Mouse (Mus musculus): ENCODE measurements around the gene Wdcp.
A peak's percentile ranks its signal among the peaks of the same experiment; 100 is the strongest.
"Not testable (repeated sequence)": the region's sequence is repeated elsewhere in the genome, so short reads cannot be mapped to it uniquely, and the experiment has no call there.

Wdcp gene

DNA sequence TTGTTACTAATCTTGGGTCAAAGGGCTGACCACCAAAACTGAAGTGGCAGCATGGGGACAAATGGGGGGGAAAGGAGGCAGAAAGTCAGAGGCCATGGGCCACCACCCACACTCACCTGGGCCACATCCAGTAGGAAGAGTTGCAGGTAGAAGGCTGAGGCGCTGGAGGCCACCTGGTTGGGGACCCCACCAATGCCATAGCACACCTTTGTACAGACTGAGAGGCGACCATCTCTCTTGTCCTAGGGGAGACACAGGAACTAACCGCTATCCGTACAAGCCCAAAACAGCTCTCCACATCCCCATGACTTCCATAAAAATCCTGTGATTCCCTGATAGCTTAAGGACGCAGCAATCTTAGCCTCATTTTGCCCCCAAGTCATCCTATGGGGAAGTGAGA, 28.2 kb downstream of the Wdcp start:
- DNase-seq (ENCODE audit: low spot score), result no peak

DNA sequence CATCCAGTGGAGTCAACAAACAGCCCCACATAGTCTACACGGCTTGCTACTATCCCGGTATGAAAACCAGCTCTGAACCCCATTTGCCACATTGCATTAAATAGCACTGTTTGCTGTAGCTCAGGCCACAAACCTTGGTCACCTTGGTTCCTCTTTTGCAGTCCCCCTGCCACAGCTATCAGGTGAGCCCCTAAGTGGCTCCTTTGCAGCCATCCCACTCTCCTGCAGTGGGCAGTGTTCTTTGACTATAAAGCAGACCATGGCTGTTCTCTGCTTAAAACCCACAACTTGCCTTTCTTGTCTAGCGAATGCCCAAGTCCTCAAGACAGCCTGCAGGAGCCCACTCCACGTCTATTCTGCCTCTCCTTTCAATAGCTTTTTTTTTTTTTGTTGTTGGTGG, 29.2 kb downstream of the Wdcp start:
- no peak for DNase-seq (ENCODE audit: low spot score)

DNA sequence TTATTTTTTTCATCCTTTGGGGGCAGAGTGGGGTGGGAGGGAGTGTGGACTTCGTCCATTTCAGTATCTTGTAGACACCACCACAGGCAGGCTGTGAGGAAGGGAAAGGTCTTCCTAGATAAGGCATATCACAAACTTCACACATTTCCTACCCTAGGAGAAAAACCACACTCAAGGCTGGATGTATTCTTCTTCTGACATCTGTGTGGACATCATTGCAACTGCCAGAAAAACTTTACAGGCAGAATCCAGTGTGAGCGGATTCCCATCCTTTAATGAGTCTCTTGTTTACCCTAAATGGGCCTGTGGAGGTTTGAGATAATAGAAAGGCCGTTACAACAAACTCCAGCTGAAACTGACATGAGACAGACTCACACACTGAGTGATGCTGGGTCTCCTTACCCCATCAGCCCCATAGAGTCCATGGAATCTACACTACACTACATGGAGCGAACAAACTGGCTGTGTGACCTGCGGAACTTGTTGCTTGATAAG, 29.9 kb downstream of the Wdcp start:
- DNase-seq (ENCODE audit: low spot score), result no peak

DNA sequence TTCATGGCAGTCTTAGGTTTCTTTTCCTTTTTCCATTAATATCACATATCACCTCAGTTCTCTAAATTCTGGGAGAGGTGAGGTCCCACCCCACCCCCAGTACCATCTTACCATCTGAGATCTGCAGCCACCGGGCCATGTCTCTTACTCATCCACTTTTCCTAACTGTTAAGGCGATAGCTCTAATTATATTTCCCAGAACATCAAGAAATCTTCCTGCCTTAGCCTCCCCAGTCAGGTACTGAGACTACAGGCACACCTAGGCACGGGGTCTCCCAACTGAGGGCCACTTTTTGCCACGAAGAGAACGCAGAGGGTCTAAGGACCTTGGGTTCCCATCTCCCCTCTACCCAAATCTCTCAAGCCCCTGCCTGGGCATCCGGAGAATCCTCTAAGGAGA, 30.4 kb downstream of the Wdcp start:
- no peak for DNase-seq (ENCODE audit: low spot score)

GRCm38 (mm10) chr12:4874161-4874927, 31.2 kb downstream of the Wdcp start, which contains the start of gene Mfsd2b:
Mfsd2b (minus strand) TSS chr12:4874359.
- peak; percentile 71 for DNase-seq (ENCODE audit: low spot score)

- no peak for DNase-seq (ENCODE audit: low spot score)
Observed at GRCm38 (mm10) chr12:4875623-4876022, 32.5 kb downstream of the Wdcp start.

DNA sequence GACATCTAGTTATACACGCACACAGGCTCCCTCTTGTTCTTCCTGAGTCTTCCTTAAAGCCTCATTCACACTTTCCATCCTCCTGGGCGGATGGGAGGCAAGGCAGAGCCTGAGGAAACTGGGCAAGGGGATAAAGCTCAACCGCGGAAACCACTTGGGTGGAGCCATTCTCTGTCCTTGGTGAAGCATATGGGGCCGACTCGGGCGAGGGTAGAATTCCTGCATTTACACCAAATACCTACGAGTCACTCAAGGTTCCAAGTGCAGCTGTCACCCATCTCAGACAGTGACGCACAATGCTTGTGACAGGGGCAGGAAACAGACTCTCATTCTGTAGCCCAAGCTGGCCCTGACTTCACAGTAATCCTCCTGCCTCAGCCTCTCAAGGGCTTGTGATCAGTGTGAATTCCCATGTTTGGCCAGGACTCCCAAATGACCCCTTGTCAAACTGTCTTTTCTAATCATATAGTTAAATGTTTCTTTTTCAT, 35.2 kb downstream of the Wdcp start:
- no peak for DNase-seq (ENCODE audit: low spot score)

DNA sequence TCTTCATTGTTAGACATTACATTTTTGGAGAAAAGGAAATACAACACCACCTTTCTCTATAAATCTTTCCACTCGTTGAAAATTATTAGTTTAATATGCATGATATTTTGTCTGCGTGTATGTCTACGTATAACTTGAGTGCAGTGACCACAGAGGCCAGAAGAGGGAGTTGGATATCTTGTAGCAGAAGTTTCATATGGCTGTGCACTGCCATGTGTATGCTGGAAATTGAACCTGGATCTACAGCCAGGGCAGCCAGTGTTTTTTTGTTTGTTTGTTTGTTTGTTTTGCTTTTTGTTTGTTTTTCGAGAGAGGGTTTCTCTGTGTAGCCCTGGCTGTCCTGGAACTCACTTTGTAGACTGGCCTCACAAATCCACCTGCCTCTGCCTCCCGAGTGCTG, 35.9 kb downstream of the Wdcp start:
- DNase-seq (ENCODE audit: low spot score), result no peak

- no peak for DNase-seq (ENCODE audit: low spot score)
Observed at GRCm38 (mm10) chr12:4882086-4882485, 39.0 kb downstream of the Wdcp start.

DNA sequence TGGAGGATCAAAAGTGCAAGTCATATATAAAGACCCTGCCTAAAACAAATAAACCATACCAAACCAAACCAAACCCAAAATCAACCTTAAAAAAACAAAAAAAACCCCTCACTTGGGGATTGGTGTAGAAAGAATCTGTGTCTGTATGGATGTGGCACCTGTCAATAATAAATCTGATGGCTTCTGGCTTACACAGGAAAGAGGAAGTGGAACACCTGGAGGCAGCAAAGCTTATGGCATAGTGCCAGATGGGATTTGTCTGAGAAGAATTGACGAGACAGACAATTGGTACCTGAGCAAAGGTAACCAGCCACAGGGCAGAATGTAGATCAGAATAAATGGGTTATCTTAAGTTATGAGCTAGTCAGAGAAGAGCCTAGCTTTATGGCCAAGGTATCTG, 42.0 kb downstream of the Wdcp start:
- no peak for DNase-seq (ENCODE audit: low spot score)

GRCm38 (mm10) chr12:4886581-4886980, 43.5 kb downstream of the Wdcp start:
- DNase-seq (ENCODE audit: low spot score), result not testable (repeated sequence)

DNA sequence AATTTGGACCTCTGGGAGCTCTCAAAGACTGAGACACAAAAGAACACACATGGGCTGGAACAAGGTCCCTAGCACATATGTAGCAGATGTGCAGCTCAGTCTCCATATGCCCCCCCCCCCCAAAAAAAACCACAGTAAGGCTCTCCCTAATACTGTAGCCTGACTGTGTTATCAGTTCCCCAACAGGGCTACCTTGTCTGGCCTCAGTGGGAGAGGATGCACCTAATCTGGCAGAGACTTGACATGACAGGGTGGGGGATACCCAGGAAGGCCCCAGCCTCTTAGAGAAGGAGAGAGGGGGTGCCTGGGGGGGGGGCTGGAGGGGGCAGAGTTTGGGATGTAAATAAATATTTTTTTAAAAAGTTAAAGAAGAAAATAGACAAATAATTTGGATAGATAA, 45.6 kb downstream of the Wdcp start:
- no peak for DNase-seq (ENCODE audit: low spot score)

- DNase-seq (ENCODE audit: low spot score), result no peak
Observed at GRCm38 (mm10) chr12:4889251-4889650, 46.1 kb downstream of the Wdcp start.

GRCm38 (mm10) chr12:4889891-4890290, 46.8 kb downstream of the Wdcp start:
- no peak for DNase-seq (ENCODE audit: low spot score)

GRCm38 (mm10) chr12:4898024-4898423, 54.9 kb downstream of the Wdcp start:
- DNase-seq (ENCODE audit: low spot score), result no peak

DNA sequence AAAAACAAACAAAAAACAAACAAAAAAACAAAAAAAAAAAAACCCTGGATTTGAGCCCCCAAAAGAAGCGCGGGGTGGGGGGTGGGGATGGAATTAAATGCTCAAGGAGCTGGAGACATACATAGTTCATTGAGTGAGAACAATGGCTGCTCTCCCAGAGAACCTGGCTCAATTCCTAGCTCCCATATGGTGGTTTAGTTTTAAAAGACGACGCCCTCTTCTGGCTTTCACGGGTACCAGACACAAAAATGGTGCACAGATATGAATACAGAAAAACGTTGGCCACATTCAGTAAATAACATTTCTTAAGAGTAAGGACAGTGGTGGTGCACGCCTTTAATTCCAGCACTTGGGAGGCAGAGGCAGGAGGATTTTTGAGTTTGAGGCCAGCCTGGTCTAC, 62.8 kb downstream of the Wdcp start:
- peak; percentile 31 for DNase-seq (ENCODE audit: low spot score)

GRCm38 (mm10) chr12:4906476-4906875, 63.4 kb downstream of the Wdcp start:
- DNase-seq (ENCODE audit: low spot score), result no peak

DNA sequence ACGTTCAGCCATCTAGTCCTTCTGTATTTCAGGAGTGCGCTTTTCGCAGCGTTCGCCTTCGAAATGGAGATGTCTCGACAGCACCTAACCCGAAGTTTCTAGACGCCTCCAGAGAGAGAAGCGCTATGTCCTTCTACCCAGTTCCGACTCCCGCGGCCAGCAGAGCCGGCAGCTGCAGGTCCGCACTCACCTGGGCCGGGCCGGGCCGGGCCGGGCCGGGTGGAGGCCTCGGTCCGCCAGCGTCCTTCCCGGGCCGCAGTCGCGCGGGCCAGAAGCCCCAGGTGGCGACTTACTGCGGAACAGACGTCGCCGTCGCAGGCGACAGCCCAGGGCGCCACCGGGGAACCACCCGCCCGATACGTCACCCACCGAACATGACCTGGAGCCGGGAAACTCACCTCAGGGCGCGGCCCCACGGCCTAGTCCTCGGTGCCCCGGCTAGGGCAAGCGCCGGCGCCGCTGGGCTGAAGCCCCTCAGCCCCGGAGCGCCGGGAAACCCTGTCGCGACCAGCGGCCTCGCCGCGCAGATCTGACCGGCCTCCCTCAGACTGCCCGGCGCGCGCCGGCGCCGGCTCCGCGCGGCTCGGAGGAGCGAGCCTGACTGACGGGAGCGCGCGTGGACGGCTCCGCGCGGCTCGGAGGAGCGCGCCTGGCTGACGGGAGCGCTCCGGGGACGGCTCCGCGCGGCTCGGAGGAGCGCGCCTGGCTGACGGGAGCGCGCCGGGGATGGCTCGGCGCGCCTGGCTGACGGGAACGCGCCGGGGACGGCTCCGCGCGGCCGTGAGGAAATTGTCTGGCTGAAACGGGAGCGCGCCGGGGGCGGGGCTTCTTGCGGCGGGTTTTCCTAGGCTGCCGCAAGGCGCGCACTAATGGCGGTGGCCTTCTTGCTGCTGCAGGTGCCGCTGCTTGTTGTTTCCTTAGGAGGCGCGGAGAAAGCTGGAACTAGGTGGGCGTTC, 64.1 kb downstream of the Wdcp start, which contains the start of gene Ubxn2a:
Ubxn2a (minus strand) TSS at position 755 of the 956 bp plus-strand sequence.
- DNase-seq (ENCODE audit: low spot score), result peak; percentile 96

DNA sequence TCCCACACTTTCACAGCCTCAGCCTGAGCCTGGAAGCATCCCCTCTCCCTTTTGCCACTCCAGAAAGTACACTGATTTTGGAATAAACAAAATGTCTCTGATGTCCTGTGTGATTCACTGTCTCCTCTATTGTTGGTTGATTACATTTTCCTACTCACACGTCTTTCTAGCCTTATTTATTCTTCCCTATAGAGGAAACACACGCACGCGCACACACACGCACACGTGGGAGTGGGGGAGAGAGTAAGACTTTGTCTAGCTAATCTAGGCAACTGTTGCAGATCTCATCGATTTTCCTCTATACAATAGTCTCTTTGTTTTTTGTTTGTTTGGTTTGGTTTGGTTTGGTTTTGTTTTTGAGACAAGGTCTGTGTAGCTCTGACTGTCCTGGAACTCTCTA, 65.3 kb downstream of the Wdcp start:
- DNase-seq (ENCODE audit: low spot score), result no peak

All from retina, embryonic 14.5 days (tissue).